Mouse (Mus musculus): Measurements from ENCODE around the gene Lilra5. TPM values are rescaled to one million over a fixed set of nuclear protein-coding genes. Genes with fewer than 3 reads are reported as not detected.
"Not testable (repeated sequence)": the region's sequence is repeated elsewhere in the genome, so short reads cannot be mapped to it uniquely, and the experiment has no call there.

Gene Lilra5
- polyA plus RNA-seq, 1 experiment from 2014 or later, result 0.09 TPM

DNA sequence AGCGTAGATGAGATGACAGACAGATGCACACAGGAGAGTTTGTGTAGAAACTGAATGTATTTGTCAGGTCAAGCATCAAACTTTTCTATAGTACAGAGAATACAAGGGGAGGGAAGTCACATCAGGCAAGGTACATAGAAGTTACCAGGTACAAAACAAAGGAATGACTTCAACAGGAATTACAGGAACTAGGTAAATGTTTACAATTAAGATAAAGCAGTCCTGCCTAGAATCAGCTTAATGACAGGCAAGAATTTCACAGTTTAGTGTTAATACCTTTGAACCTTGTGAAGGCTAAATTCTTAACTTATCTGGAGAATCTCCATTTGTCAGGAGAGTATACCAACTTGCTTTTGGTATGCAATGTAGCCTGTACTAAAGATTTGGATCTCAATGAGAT is 23.0 kb downstream of the Lilra5 start:
- WGBS, result 81% methylated on average over 1 of the region's 1 CpGs
- not testable (repeated sequence) for H3K4me2 ChIP-seq (ENCODE audit: low read depth, low read length); H3K27me3 ChIP-seq (ENCODE audit: control insufficient read depth, insufficient read depth, low read depth, low read length); H3K27ac ChIP-seq (ENCODE audit: low read length); H3K9me3 ChIP-seq (ENCODE audit: control insufficient read depth, low read length); ATAC-seq (ENCODE audit: low read depth); H3K4me3 ChIP-seq (ENCODE audit: low read length); H3K9ac ChIP-seq (ENCODE audit: low read length); H3K4me1 ChIP-seq (replicated peaks; ENCODE audit: control insufficient read depth, insufficient read depth, low read length); H3K36me3 ChIP-seq (ENCODE audit: control insufficient read depth, insufficient read depth, low read length)

GRCm38 (mm10) chr7:4272106-4272505 is 34.6 kb downstream of the Lilra5 start:
- not testable (repeated sequence) for H3K4me3 ChIP-seq (ENCODE audit: low read length); H3K27ac ChIP-seq (ENCODE audit: low read length); H3K4me1 ChIP-seq (replicated peaks; ENCODE audit: control insufficient read depth, insufficient read depth, low read length); H3K27me3 ChIP-seq (ENCODE audit: control insufficient read depth, insufficient read depth, low read depth, low read length); H3K36me3 ChIP-seq (ENCODE audit: control insufficient read depth, insufficient read depth, low read length); H3K4me2 ChIP-seq (ENCODE audit: low read depth, low read length); H3K9ac ChIP-seq (ENCODE audit: low read length); ATAC-seq (ENCODE audit: low read depth); H3K9me3 ChIP-seq (ENCODE audit: control insufficient read depth, low read length)
- WGBS, result 58% methylated on average over 1 of the region's 1 CpGs

GRCm38 (mm10) chr7:4273874-4274273 is 36.3 kb downstream of the Lilra5 start:
- H3K27ac ChIP-seq (ENCODE audit: low read length); H3K4me2 ChIP-seq (ENCODE audit: low read depth, low read length); H3K36me3 ChIP-seq (ENCODE audit: control insufficient read depth, insufficient read depth, low read length); H3K4me1 ChIP-seq (replicated peaks; ENCODE audit: control insufficient read depth, insufficient read depth, low read length); H3K4me3 ChIP-seq (ENCODE audit: low read length); H3K9ac ChIP-seq (ENCODE audit: low read length); H3K27me3 ChIP-seq (ENCODE audit: control insufficient read depth, insufficient read depth, low read depth, low read length); ATAC-seq (ENCODE audit: low read depth); H3K9me3 ChIP-seq (ENCODE audit: control insufficient read depth, low read length): not testable (repeated sequence)
- WGBS, result 52% methylated on average over 2 of the region's 2 CpGs

DNA sequence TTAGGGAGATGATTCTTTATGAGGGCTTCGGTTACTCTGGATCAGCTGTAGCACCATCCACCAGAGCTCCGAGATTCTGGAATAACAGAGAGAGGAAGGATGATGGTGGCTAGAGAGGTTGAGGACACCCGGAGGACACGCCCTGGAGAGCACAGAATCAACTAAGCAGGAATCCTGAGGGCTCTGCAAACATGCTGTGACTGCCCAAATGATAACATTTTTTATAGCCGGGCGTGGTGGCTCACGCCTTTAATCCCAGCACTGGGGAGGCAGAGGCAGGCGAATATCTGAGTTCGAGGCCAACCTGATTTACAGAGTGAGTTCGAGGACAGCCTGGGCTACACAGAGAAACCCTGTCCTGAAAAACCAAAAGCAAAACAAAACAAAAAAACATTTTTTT is 37.9 kb downstream of the Lilra5 start:
- ATAC-seq (ENCODE audit: low read depth); H3K9me3 ChIP-seq (ENCODE audit: control insufficient read depth, low read length); H3K4me3 ChIP-seq (ENCODE audit: low read length); H3K4me2 ChIP-seq (ENCODE audit: low read depth, low read length); H3K9ac ChIP-seq (ENCODE audit: low read length); H3K27me3 ChIP-seq (ENCODE audit: control insufficient read depth, insufficient read depth, low read depth, low read length); H3K4me1 ChIP-seq (replicated peaks; ENCODE audit: control insufficient read depth, insufficient read depth, low read length); H3K36me3 ChIP-seq (ENCODE audit: control insufficient read depth, insufficient read depth, low read length); H3K27ac ChIP-seq (ENCODE audit: low read length): not testable (repeated sequence)
- WGBS, result 78% methylated on average over 10 of the region's 10 CpGs

- Histone ChIP-seq H3K4me2 (ENCODE audit: low read depth, low read length) (no peak overlapping the region), H3K27ac (ENCODE audit: low read length) (no peak overlapping the region), H3K4me3 (ENCODE audit: low read length) (no peak overlapping the region), H3K4me1 (replicated peaks; ENCODE audit: control insufficient read depth, insufficient read depth, low read length) (no peaks in the 10 kb centered on the region), H3K27me3 (ENCODE audit: control insufficient read depth, insufficient read depth, low read depth, low read length) (no peaks in the 10 kb centered on the region), H3K9ac (ENCODE audit: low read length) (no peak overlapping the region), H3K36me3 (ENCODE audit: control insufficient read depth, insufficient read depth, low read length) (no peaks in the 10 kb centered on the region), H3K9me3 (ENCODE audit: control insufficient read depth, low read length) (no peaks in the 10 kb centered on the region)
- WGBS, result 69% methylated on average over 5 of the region's 5 CpGs
- no peak for ATAC-seq (ENCODE audit: low read depth)
These were observed 55.1 kb downstream of the Lilra5 start for GRCm38 (mm10) chr7:4292638-4293037.

Other genes starting within 250 kb of the Lilra5 start
- gene Lair1, start 174.6 kb upstream of the Lilra5 start, polyA plus RNA-seq (2015; fragmentation: Nextera tagmentation; extraction: Ambion mirVana), result 0.88 and 0.91 TPM in 2 replicates
- 2.1 and 2.9 TPM in 2 replicates for gene Ttyh1, start 118.3 kb upstream of the Lilra5 start, polyA plus RNA-seq (2015; fragmentation: Nextera tagmentation; extraction: Ambion mirVana)
- 54.0 and 56.1 TPM in 2 replicates for gene Leng8, start 100.7 kb upstream of the Lilra5 start, polyA plus RNA-seq (2015; fragmentation: Nextera tagmentation; extraction: Ambion mirVana)
- gene Leng9, start 87.4 kb upstream of the Lilra5 start, polyA plus RNA-seq (2015; fragmentation: Nextera tagmentation; extraction: Ambion mirVana), result 5.0 and 5.5 TPM in 2 replicates
- 46.2 and 49.2 TPM in 2 replicates for gene Cdc42ep5, start 72.9 kb upstream of the Lilra5 start, polyA plus RNA-seq (2015; fragmentation: Nextera tagmentation; extraction: Ambion mirVana)
- not detected in 2 replicates for gene Ncr1, start 100.0 kb downstream of the Lilra5 start, polyA plus RNA-seq (2015; fragmentation: Nextera tagmentation; extraction: Ambion mirVana)
- 0.68 and 0.96 TPM in 2 replicates for gene Gp6, start 160.0 kb downstream of the Lilra5 start, polyA plus RNA-seq (2015; fragmentation: Nextera tagmentation; extraction: Ambion mirVana)
- gene Rdh13, start 207.9 kb downstream of the Lilra5 start, polyA plus RNA-seq (2015; fragmentation: Nextera tagmentation; extraction: Ambion mirVana), result 19.5 and 22.4 TPM in 2 replicates
- 21.3 and 23.6 TPM in 2 replicates for gene Eps8l1, start 222.9 kb downstream of the Lilra5 start, polyA plus RNA-seq (2015; fragmentation: Nextera tagmentation; extraction: Ambion mirVana)